In the genomic region with DNA sequence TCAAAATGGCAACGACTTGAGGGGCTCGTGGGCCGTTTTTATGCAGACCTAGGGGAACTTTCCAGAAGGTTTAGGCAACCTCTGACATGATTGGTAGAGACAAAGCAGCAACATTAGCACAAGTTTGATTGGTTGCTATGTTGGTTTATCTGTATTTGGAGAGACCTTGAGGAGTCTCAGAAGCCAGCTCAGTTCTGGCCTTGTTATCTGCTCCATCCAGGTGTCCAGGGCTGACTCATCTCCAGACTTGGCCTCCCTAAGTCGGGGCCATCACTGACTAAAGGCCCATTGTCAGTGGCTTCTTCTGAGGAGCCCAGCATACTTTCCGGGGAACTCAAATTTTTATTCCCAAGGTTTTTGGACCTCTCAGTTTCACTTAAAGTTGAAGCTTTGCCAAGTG, we compare ENCODE assay signal across 16 mouse cellular contexts. TPM values are rescaled to one million over a fixed set of nuclear protein-coding genes. Genes with fewer than 3 reads are reported as not detected.
DNase-seq lines count a peak whose midpoint lies in the region; ATAC-seq and TF ChIP-seq lines count a peak whose summit lies in the region.
"Had no signal": no experiment of that assay in that cellular context is flagged by ENCODE, and none has a peak within 500 bp of the region (broad histone marks: within the 10 kb centered on the region; RNA-seq: fewer than 3 reads in every experiment).

No protein-coding gene starts in this region.

- H3K4me3 ChIP-seq in lung, embryonic 15.5 days = no peak overlapping the region
- no peak overlapping the region for H3K4me3 ChIP-seq in lung, adult 2 months (replicated peaks; ENCODE audit: extremely low read depth, low read depth, low read length)
- H3K4me3 ChIP-seq in liver, embryonic 12.5 days = 0 out of 2 replicates have a peak overlapping the region, but pooled peaks have one; percentile 4
- no peak overlapping the region for H3K4me3 ChIP-seq in stomach, embryonic 16.5 days (replicated peaks; ENCODE audit: low read length)
- H3K4me3 ChIP-seq in neural tube, embryonic 15.5 days (replicated peaks) = no peak overlapping the region
- H3K4me3 ChIP-seq: heart, embryonic 15.5 days; hindbrain, embryonic 12.5 days had no signal

- H3K9ac ChIP-seq in lung, embryonic 15.5 days = no peak overlapping the region
- H3K9ac ChIP-seq in liver, embryonic 12.5 days = peak overlapping the region; percentile 62
- H3K9ac ChIP-seq in stomach, embryonic 16.5 days (ENCODE audit: low read length) = no peak overlapping the region
- H3K9ac ChIP-seq in neural tube, embryonic 15.5 days (replicated peaks) = no peak overlapping the region
- H3K9ac ChIP-seq: heart, embryonic 15.5 days; hindbrain, embryonic 12.5 days had no signal

- 76% methylated on average over 5 of the region's 5 CpGs for whole genome bisulfite sequencing in lung, embryonic 15.5 days
- 70% methylated on average over 5 of the region's 5 CpGs for WGBS in lung, adult 2 months
- WGBS in liver, embryonic 12.5 days (ENCODE audit: insufficient replicate concordance) = 34% methylated on average over 5 of the region's 5 CpGs
- 73% methylated on average over 5 of the region's 5 CpGs for WGBS in stomach, embryonic 16.5 days
- 83% methylated on average over 5 of the region's 5 CpGs for WGBS in neural tube, embryonic 15.5 days

- H3K4me1 ChIP-seq in lung, embryonic 15.5 days = no peaks in the 10 kb centered on the region
- H3K4me1 ChIP-seq in lung, adult 2 months (ENCODE audit: control insufficient read depth, insufficient read depth, low read length) = no peaks in the 10 kb centered on the region
- peaks cover 45% of the 10 kb centered on the region for H3K4me1 ChIP-seq in liver, embryonic 12.5 days
- H3K4me1 ChIP-seq in stomach, embryonic 16.5 days (ENCODE audit: control insufficient read depth, insufficient read depth, low read length) = peaks cover 3% of the 10 kb centered on the region; the same call in 1 of the 2 replicates
- no peaks in the 10 kb centered on the region for H3K4me1 ChIP-seq in neural tube, embryonic 15.5 days
- H3K4me1 ChIP-seq: hindbrain, embryonic 12.5 days had no signal

- no peak overlapping the region for H3K4me2 ChIP-seq in lung, embryonic 15.5 days
- H3K4me2 ChIP-seq in liver, embryonic 12.5 days = peak overlapping the region; percentile 62
- H3K4me2 ChIP-seq in stomach, embryonic 16.5 days (ENCODE audit: low read depth, low read length) = no peak overlapping the region
- no peak overlapping the region for H3K4me2 ChIP-seq in neural tube, embryonic 15.5 days
- H3K4me2 ChIP-seq: heart, embryonic 15.5 days; hindbrain, embryonic 12.5 days had no signal

- no peak overlapping the region for H3K27ac ChIP-seq in lung, embryonic 15.5 days
- H3K27ac ChIP-seq in liver, embryonic 12.5 days = peak overlapping the region; percentile 92
- H3K27ac ChIP-seq in stomach, embryonic 16.5 days (ENCODE audit: low read length) = no peak overlapping the region
- H3K27ac ChIP-seq in neural tube, embryonic 15.5 days (replicated peaks) = no peak overlapping the region
- H3K27ac ChIP-seq: heart, embryonic 15.5 days; hindbrain, embryonic 12.5 days; macrophage had no signal

- TF ChIP-seq CTCF in lung, adult 2 months (IDR thresholded peaks at IDR 0.05; ENCODE audit: insufficient read depth, low read length) = no peak

- no peaks in the 10 kb centered on the region for H3K9me3 ChIP-seq in lung, embryonic 15.5 days
- no peaks in the 10 kb centered on the region for H3K9me3 ChIP-seq in liver, embryonic 12.5 days (replicated peaks)
- H3K9me3 ChIP-seq in stomach, embryonic 16.5 days (replicated peaks; ENCODE audit: control insufficient read depth, low read length) = no peaks in the 10 kb centered on the region
- H3K9me3 ChIP-seq in neural tube, embryonic 15.5 days (replicated peaks) = no peaks in the 10 kb centered on the region
- H3K9me3 ChIP-seq: heart, embryonic 15.5 days; hindbrain, embryonic 12.5 days had no signal

- no peaks in the 10 kb centered on the region for H3K27me3 ChIP-seq in lung, embryonic 15.5 days
- no peaks in the 10 kb centered on the region for H3K27me3 ChIP-seq in liver, embryonic 12.5 days (replicated peaks)
- no peaks in the 10 kb centered on the region for H3K27me3 ChIP-seq in stomach, embryonic 16.5 days (ENCODE audit: control insufficient read depth, insufficient read depth, low read length)
- H3K27me3 ChIP-seq in neural tube, embryonic 15.5 days (replicated peaks) = no peaks in the 10 kb centered on the region
- H3K27me3 ChIP-seq: heart, embryonic 15.5 days; hindbrain, embryonic 12.5 days had no signal

- TF ChIP-seq POLR2A in lung, adult 2 months (IDR thresholded peaks at IDR 0.05; ENCODE audit: borderline replicate concordance, extremely low read depth, low read depth, low read length) = no peak

- no peaks in the 10 kb centered on the region for H3K36me3 ChIP-seq in lung, embryonic 15.5 days
- H3K36me3 ChIP-seq in liver, embryonic 12.5 days = no peaks in the 10 kb centered on the region
- no peaks in the 10 kb centered on the region for H3K36me3 ChIP-seq in stomach, embryonic 16.5 days (ENCODE audit: control insufficient read depth, insufficient read depth, low read length)
- H3K36me3 ChIP-seq in neural tube, embryonic 15.5 days = no peaks in the 10 kb centered on the region
- H3K36me3 ChIP-seq: heart, embryonic 15.5 days; hindbrain, embryonic 12.5 days had no signal

- DNase-seq in lung, adult 2 months = no peak
- DNase-seq in c-Kit-positive CD71-positive TER-119-positive erythroid progenitor cells, embryonic 14.5 days (ENCODE audit: low spot score) = peak; percentile 92
- DNase-seq in cerebellum, adult 11 months = no peak
- DNase-seq: cerebellum, postnatal 14 days; gastrocnemius, postnatal 14 days; kidney, adult 11 months; kidney, postnatal 25 days; midbrain, embryonic 14.5 days had no signal

- ATAC-seq in lung, embryonic 15.5 days (ENCODE audit: borderline replicate concordance, extremely low read depth, low FRiP score, low TSS enrichment) = peak; percentile 49; the same call in 1 of the 2 replicates
- ATAC-seq in liver, embryonic 12.5 days = peak; percentile 99
- ATAC-seq in stomach, embryonic 16.5 days (ENCODE audit: insufficient read depth, low FRiP score) = 0 out of 2 replicates have a peak, but pooled peaks have one; percentile 69
- no peak for ATAC-seq in neural tube, embryonic 15.5 days (ENCODE audit: low FRiP score)
- ATAC-seq: activated CD4-positive, CD25-positive, alpha-beta regulatory T cell, adult 4 months had no signal

RNA-seq across cellular contexts. Expression of gene Gtf3c6, which starts 16.0 kb away (rescaled TPM):
- polyA plus RNA-seq in lung, embryonic 15.5 days (2015; fragmentation: Nextera tagmentation; extraction: Ambion mirVana) = 81.5 and 90.1 TPM in 2 replicates
- polyA plus RNA-seq in lung, adult 2 months (2012; rRNA removed) = 3.5 and 6.3 TPM in 2 replicates
- 58.3 and 62.7 TPM in 2 replicates for polyA plus RNA-seq in liver, embryonic 12.5 days (2016; fragmentation: Nextera tagmentation; extraction: Ambion mirVana)
- polyA plus RNA-seq in stomach, embryonic 16.5 days (2015; fragmentation: Nextera tagmentation; extraction: Ambion mirVana) = 80.8 and 86.1 TPM in 2 replicates
- 74.0 and 75.2 TPM in 2 replicates for polyA plus RNA-seq in neural tube, embryonic 15.5 days (2015; fragmentation: Nextera tagmentation; extraction: Ambion mirVana)

RNA-seq across cellular contexts. Expression of gene Rpf2, which starts 27.1 kb away (rescaled TPM):
- 62.3 and 65.4 TPM in 2 replicates for polyA plus RNA-seq in lung, embryonic 15.5 days (2015; fragmentation: Nextera tagmentation; extraction: Ambion mirVana)
- polyA plus RNA-seq in lung, adult 2 months (2012; rRNA removed) = 1.5 and 2.2 TPM in 2 replicates
- 71.2 and 72.4 TPM in 2 replicates for polyA plus RNA-seq in liver, embryonic 12.5 days (2016; fragmentation: Nextera tagmentation; extraction: Ambion mirVana)
- 50.6 and 55.3 TPM in 2 replicates for polyA plus RNA-seq in stomach, embryonic 16.5 days (2015; fragmentation: Nextera tagmentation; extraction: Ambion mirVana)
- polyA plus RNA-seq in neural tube, embryonic 15.5 days (2015; fragmentation: Nextera tagmentation; extraction: Ambion mirVana) = 66.8 and 76.2 TPM in 2 replicates

RNA-seq across cellular contexts. Expression of gene Amd1, which starts 28.0 kb away (rescaled TPM):
- polyA plus RNA-seq in lung, embryonic 15.5 days (2015; fragmentation: Nextera tagmentation; extraction: Ambion mirVana) = 57.0 and 59.8 TPM in 2 replicates
- 6.2 and 14.9 TPM in 2 replicates for polyA plus RNA-seq in lung, adult 2 months (2012; rRNA removed)
- 82.8 and 90.3 TPM in 2 replicates for polyA plus RNA-seq in liver, embryonic 12.5 days (2016; fragmentation: Nextera tagmentation; extraction: Ambion mirVana)
- 63.0 and 64.7 TPM in 2 replicates for polyA plus RNA-seq in stomach, embryonic 16.5 days (2015; fragmentation: Nextera tagmentation; extraction: Ambion mirVana)
- polyA plus RNA-seq in neural tube, embryonic 15.5 days (2015; fragmentation: Nextera tagmentation; extraction: Ambion mirVana) = 41.2 and 43.9 TPM in 2 replicates

Comparison
In these comparisons a context has a peak if more than half of its experiments do, and no peak if none do; other contexts are left out.
1. RNA of gene Rpf2, which starts 27.1 kb away (polyA plus RNA-seq): 71.2 to 72.4 TPM in liver, embryonic 12.5 days, 66.8 to 76.2 TPM in neural tube, embryonic 15.5 days, 62.3 to 65.4 TPM in lung, embryonic 15.5 days and 50.6 to 55.3 TPM in stomach, embryonic 16.5 days; 1.5 to 2.2 TPM in lung, adult 2 months; every median in the first group is over 10 times any median in the second.